8 mouse cellular contexts compared by ENCODE assay signal in the genomic region with DNA sequence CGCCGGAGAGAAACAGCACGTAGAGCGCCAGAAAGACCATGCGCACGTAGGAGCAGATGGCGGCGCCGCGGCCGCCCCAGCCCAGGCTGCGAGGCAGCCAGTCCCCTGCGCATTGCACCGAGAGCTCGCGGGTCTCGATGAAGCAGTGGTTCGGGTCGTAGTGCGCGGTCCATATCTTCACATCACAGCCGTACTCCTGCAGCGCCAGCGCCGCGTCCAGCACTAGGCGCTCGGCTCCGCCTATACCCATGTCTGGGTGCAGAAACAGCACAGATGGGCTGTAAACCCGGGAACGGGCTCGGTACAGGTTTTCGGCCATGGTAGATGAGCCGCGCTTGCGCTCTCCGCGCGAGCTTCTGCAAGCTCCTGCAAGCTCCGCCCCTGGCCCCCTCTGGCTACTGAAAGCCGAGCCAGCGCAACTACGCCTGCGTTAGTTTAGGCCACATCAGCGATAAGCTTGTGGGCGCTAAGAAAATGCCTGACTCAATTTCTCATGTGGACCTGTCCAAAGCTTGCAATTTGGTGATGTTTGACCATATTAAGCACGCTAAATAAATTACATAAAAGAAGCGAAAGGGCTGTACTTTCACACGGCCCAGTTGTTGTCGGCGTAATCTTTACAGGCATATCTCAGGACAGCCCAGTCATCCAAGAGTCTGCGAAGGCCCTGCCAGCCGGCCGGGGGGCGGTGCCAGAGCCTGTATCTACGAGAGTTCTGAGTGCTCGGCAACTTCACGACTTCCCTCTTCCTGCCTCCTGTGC. TPM values are rescaled to one million over a fixed set of nuclear protein-coding genes. Genes with fewer than 3 reads are reported as not detected.
DNase-seq lines count a peak whose midpoint lies in the region; ATAC-seq and TF ChIP-seq lines count a peak whose summit lies in the region.

A gene (minus strand): TSS at position 366 of the 762 bp plus-strand sequence.
A gene (plus strand): TSS at position 691 of the 762 bp plus-strand sequence.

- peak; percentile 96 for ATAC-seq in Patski
- peak; percentile 98 for ATAC-seq in hindbrain, embryonic 13.5 days (ENCODE audit: low FRiP score)

- 0 out of 2 replicates have a peak, but pooled peaks cover 1% of the 10 kb centered on the region for H3K9me3 ChIP-seq in hindbrain, embryonic 13.5 days

- POLR2A ChIA-PET in Patski (lab: Charles Lee), result interaction anchor here (1.0 kb wide), 1 partner anchor 37 kb away, joined by 3 read pairs; no protein-coding TSS in a partner anchor

- peak within 1 kb of the TSS; percentile 97 for H3K27ac ChIP-seq in hindbrain, embryonic 13.5 days

- no peaks in the 10 kb centered on the region for H3K27me3 ChIP-seq in Patski
- no peaks in the 10 kb centered on the region for H3K27me3 ChIP-seq in hindbrain, embryonic 13.5 days

- H3K4me2 ChIP-seq in hindbrain, embryonic 13.5 days, result peak within 1 kb of the TSS; percentile 85

- H3K4me3 ChIP-seq in hindbrain, embryonic 13.5 days, result peak within 1 kb of the TSS; percentile 65

- CTCF ChIA-PET in Patski (lab: Charles Lee), result interaction anchor here (1.1 to 1.4 kb wide), 2 partner anchors 8 to 29 kb away, joined by 3 read pairs; no protein-coding TSS in a partner anchor

- H3K36me3 ChIP-seq in hindbrain, embryonic 13.5 days, result peaks cover 62% of the 10 kb centered on the region

- in situ Hi-C loops in Patski (cut with MboI; ENCODE audit: low pct_unique_long_range_greater_than_20kb), result no loop called here

- peak within 1 kb of the TSS; percentile 91 for H3K9ac ChIP-seq in hindbrain, embryonic 13.5 days

- peaks cover 38% of the 10 kb centered on the region for H3K4me1 ChIP-seq in hindbrain, embryonic 13.5 days (replicated peaks)

- DNase-seq in Patski (ENCODE audit: low read depth, low spot score), result peak; percentile 96
- DNase-seq in cerebellum, postnatal 14 days, result peak; percentile 99
- DNase-seq in frontal cortex, postnatal 14 days (ENCODE audit: low spot score in 2 of 2), result peak; percentile 94 to 95
- DNase-seq in layer of hippocampus, postnatal 25 days (ENCODE audit: extremely low spot score in 1 of 2, low spot score in 1 of 2), result peak; percentile 89
- peak; percentile 98 for DNase-seq in lung, postnatal 25 days (ENCODE audit: low spot score)
- DNase-seq in retina, embryonic 14.5 days (ENCODE audit: low spot score), result peak; percentile 99
- peak; percentile 97 for DNase-seq in thymus, postnatal 4 days

- under 1% methylated on average over 58 of the region's 58 CpGs for WGBS in hindbrain, embryonic 13.5 days

- TF ChIP-seq CTCF in Patski (IDR thresholded peaks at IDR 0.05), result no peak

RNA-seq across cellular contexts. Expression of the first gene that starts in this region (rescaled TPM):
- 28.1 TPM for polyA plus RNA-seq in Patski (2021)
- 299 and 310 TPM in 2 replicates for polyA plus RNA-seq in hindbrain, embryonic 13.5 days (2015; fragmentation: Nextera tagmentation; extraction: Ambion mirVana)
- total RNA-seq in layer of hippocampus, postnatal 25 days (2021), result 100 to 1,000 TPM; 142 to 143 TPM

RNA-seq across cellular contexts. Expression of the second gene that starts in this region (rescaled TPM):
- 164 TPM for polyA plus RNA-seq in Patski (2021)
- 296 and 305 TPM in 2 replicates for polyA plus RNA-seq in hindbrain, embryonic 13.5 days (2015; fragmentation: Nextera tagmentation; extraction: Ambion mirVana)
- total RNA-seq in layer of hippocampus, postnatal 25 days (2021), result 10 to 100 TPM; 48.0 to 56.8 TPM

Comparison
In these comparisons a context has a peak if more than half of its experiments do, and no peak if none do; other contexts are left out.
1. Peak in every context shown above with its lines: DNase-seq, ATAC-seq, H3K4me3 ChIP-seq and H3K27ac ChIP-seq.
2. RNA of the first gene that starts in this region (polyA plus RNA-seq): 299 to 310 TPM in hindbrain, embryonic 13.5 days; 28.1 TPM in Patski (single experiment); every median in the first group is over 10 times any median in the second.